Mouse (Mus musculus): ENCODE results near the gene Fgfr2. TPM values are rescaled to one million over a fixed set of nuclear protein-coding genes. Genes with fewer than 3 reads are reported as not detected.
A peak's percentile ranks its signal among the peaks of the same experiment; 100 is the strongest.

The Fgfr2 gene
- polyA plus RNA-seq, 1 experiment from 2014 or later, result 106 TPM

DNA sequence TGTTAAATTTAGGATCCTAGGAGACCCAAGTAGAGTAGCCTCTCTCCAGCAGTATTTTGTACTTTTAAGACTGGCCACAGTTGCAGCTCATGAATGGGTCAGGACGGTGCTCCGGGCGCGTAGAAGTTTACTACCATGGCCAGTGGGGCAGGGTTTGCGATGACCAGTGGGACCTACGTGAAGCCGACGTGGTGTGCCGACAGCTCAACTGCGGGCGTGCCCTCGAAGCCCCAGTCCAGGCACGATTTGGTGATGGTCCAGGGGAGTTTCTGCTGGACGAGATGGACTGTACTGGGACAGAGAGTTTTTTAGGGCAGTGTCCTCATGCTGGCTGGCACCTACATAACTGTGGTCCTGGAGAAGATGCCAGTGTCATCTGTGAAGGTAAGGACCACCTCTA, 1935.2 kb downstream of the Fgfr2 start:
- no peaks in the 10 kb centered on the region for H3K9me3 ChIP-seq (ENCODE audit: control insufficient read depth, low read length)
- ATAC-seq (ENCODE audit: low read depth), result no peak
- no peaks in the 10 kb centered on the region for H3K36me3 ChIP-seq (ENCODE audit: control insufficient read depth, insufficient read depth, low read length)
- no peaks in the 10 kb centered on the region for H3K4me1 ChIP-seq (ENCODE audit: control insufficient read depth, insufficient read depth, low read length)
- no peak for DNase-seq (ENCODE audit: low spot score)
- H3K27me3 ChIP-seq (replicated peaks; ENCODE audit: control insufficient read depth, insufficient read depth, low read length), result no peaks in the 10 kb centered on the region
- WGBS, result 92% methylated on average over 14 of the region's 14 CpGs
- H3K4me3 ChIP-seq (ENCODE audit: low read depth, low read length), result no peak overlapping the region
- H3K27ac ChIP-seq (replicated peaks; ENCODE audit: low read depth, low read length), result no peak overlapping the region
- H3K9ac ChIP-seq (ENCODE audit: low read depth, low read length), result no peak overlapping the region
- H3K4me2 ChIP-seq (ENCODE audit: low read depth, low read length), result no peak overlapping the region

DNA sequence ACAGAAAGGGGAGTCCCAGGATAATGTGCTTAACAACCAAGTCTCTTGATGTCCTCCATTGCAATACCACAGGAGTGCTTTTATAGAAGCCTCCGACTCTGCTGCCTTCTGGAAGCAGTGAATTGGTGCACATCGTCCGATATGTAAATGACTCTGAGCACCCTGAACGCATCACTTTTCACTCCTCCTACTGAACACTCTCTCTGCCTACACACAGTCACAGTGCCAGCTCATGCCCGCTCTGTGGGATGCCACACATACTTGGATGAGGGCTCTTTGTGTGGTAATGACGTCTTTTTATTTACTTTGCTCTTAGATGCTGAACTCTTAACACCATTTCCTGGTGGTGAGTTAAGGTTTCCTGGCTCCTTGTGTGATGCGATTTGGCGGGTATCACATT, 1936.1 kb downstream of the Fgfr2 start:
- Histone ChIP-seq H3K36me3 (ENCODE audit: control insufficient read depth, insufficient read depth, low read length) (no peaks in the 10 kb centered on the region), H3K4me1 (ENCODE audit: control insufficient read depth, insufficient read depth, low read length) (no peaks in the 10 kb centered on the region), H3K4me2 (ENCODE audit: low read depth, low read length) (no peak overlapping the region), H3K27me3 (replicated peaks; ENCODE audit: control insufficient read depth, insufficient read depth, low read length) (no peaks in the 10 kb centered on the region), H3K4me3 (ENCODE audit: low read depth, low read length) (no peak overlapping the region), H3K9ac (ENCODE audit: low read depth, low read length) (no peak overlapping the region), H3K27ac (replicated peaks; ENCODE audit: low read depth, low read length) (no peak overlapping the region), H3K9me3 (ENCODE audit: control insufficient read depth, low read length) (no peaks in the 10 kb centered on the region)
- WGBS, result 73% methylated on average over 8 of the region's 8 CpGs
- DNase-seq (ENCODE audit: low spot score) (peak; percentile 0), ATAC-seq (ENCODE audit: low read depth) (no peak)

DNA sequence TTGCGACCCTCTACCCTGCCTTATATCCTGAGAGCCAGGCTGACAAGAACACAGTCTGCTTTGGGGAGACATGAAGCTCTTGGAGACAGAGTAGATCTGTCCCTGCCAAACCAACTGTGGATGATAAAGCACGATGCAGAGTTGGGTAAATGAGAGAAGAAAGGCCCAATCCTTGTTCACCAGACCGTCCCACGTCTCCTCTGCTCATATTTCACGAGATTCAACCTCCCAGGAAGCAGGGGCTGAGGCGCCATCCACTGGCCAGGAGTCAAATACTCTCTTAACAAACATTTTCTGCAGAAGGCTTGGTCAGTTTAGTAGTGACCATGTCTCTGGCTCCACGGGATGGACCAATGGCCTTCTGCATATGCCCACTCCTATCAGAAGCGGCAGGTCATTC, 1938.8 kb downstream of the Fgfr2 start:
- Histone ChIP-seq H3K27me3 (replicated peaks; ENCODE audit: control insufficient read depth, insufficient read depth, low read length) (no peaks in the 10 kb centered on the region), H3K4me2 (ENCODE audit: low read depth, low read length) (no peak overlapping the region), H3K9me3 (ENCODE audit: control insufficient read depth, low read length) (no peaks in the 10 kb centered on the region), H3K9ac (ENCODE audit: low read depth, low read length) (no peak overlapping the region), H3K4me1 (ENCODE audit: control insufficient read depth, insufficient read depth, low read length) (no peaks in the 10 kb centered on the region), H3K4me3 (ENCODE audit: low read depth, low read length) (no peak overlapping the region), H3K27ac (replicated peaks; ENCODE audit: low read depth, low read length) (no peak overlapping the region), H3K36me3 (ENCODE audit: control insufficient read depth, insufficient read depth, low read length) (no peaks in the 10 kb centered on the region)
- WGBS, result 62% methylated on average over 8 of the region's 8 CpGs
- DNase-seq (ENCODE audit: low spot score) (no peak), ATAC-seq (ENCODE audit: low read depth) (no peak)

DNA sequence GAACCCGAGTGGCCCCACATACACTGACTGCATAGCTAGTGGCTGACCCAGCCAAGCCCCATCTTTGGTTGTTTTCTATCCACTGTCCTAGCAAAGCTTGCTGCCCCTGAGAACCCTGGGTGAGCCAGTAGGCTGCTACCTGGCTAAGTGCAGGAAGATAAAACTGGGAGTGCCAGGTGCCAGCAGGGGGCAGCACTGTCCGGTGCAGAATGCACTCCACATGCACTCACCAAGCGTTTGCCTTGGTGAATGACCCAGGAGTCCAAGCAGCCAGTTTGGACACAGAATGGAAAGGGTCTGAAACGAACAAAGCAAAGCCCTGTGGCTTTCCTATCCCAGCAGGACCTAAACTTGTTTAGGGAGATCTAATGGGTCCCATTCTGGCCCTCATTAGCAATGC, 1940.5 kb downstream of the Fgfr2 start:
- no peak for ATAC-seq (ENCODE audit: low read depth)
- H3K4me2 ChIP-seq (ENCODE audit: low read depth, low read length), result no peak overlapping the region
- 35% methylated on average over 4 of the region's 4 CpGs for WGBS

GRCm38 (mm10) chr7:131174121-131174520, 1949.0 kb downstream of the Fgfr2 start, which contains the start of gene 5430419D17Rik:
Gene 5430419D17Rik (plus strand): TSS chr7:131174402.
- no peak within 1 kb of the TSS for H3K4me2 ChIP-seq (ENCODE audit: low read depth, low read length)
- H3K4me1 ChIP-seq (ENCODE audit: control insufficient read depth, insufficient read depth, low read length), result no peaks in the 10 kb centered on the region
- no peak within 1 kb of the TSS for H3K9ac ChIP-seq (ENCODE audit: low read depth, low read length)
- H3K27ac ChIP-seq (replicated peaks; ENCODE audit: low read depth, low read length), result no peak within 1 kb of the TSS
- DNase-seq (ENCODE audit: low spot score), result peak; percentile 4
- H3K27me3 ChIP-seq (replicated peaks; ENCODE audit: control insufficient read depth, insufficient read depth, low read length), result no peaks in the 10 kb centered on the region
- 89% methylated on average over 9 of the region's 9 CpGs for WGBS
- no peak for ATAC-seq (ENCODE audit: low read depth)
- H3K4me3 ChIP-seq (ENCODE audit: low read depth, low read length), result no peak within 1 kb of the TSS
- H3K9me3 ChIP-seq (ENCODE audit: control insufficient read depth, low read length), result no peaks in the 10 kb centered on the region
- no peaks in the 10 kb centered on the region for H3K36me3 ChIP-seq (ENCODE audit: control insufficient read depth, insufficient read depth, low read length)

More for the DNA sequence above, 1940.5 kb downstream of the Fgfr2 start:
- Histone ChIP-seq H3K27me3 (replicated peaks; ENCODE audit: control insufficient read depth, insufficient read depth, low read length) (no peaks in the 10 kb centered on the region), H3K9me3 (ENCODE audit: control insufficient read depth, low read length) (no peaks in the 10 kb centered on the region), H3K9ac (ENCODE audit: low read depth, low read length) (no peak overlapping the region), H3K27ac (replicated peaks; ENCODE audit: low read depth, low read length) (no peak overlapping the region), H3K36me3 (ENCODE audit: control insufficient read depth, insufficient read depth, low read length) (no peaks in the 10 kb centered on the region), H3K4me1 (ENCODE audit: control insufficient read depth, insufficient read depth, low read length) (no peaks in the 10 kb centered on the region), H3K4me3 (ENCODE audit: low read depth, low read length) (no peak overlapping the region)
- peak; percentile 4 for DNase-seq (ENCODE audit: low spot score)

DNA sequence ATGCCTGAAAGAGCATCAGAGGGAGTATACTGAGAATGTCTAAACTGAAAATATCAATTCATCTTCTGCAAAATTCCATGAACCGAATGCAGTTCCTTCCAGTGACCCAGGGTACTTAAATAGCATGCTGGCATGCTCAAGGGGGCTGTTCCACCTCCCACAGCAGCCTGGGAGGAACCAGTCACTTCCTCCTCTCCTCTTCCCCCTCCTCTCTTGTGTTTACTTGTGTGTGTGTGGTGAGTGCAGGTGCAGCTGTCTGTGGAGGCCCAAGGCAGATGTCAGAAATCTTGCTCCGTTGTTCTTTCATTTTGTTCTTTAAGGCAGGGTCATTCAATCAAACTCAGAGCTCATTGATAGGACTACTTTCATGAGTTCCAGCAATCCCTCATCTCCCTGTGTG, 1954.1 kb downstream of the Fgfr2 start:
- no peak overlapping the region for H3K4me2 ChIP-seq (ENCODE audit: low read depth, low read length)
- H3K27me3 ChIP-seq (replicated peaks; ENCODE audit: control insufficient read depth, insufficient read depth, low read length), result no peaks in the 10 kb centered on the region
- H3K4me1 ChIP-seq (ENCODE audit: control insufficient read depth, insufficient read depth, low read length), result no peaks in the 10 kb centered on the region
- 50% methylated on average over 2 of the region's 2 CpGs for WGBS
- no peak overlapping the region for H3K4me3 ChIP-seq (ENCODE audit: low read depth, low read length)
- no peak for DNase-seq (ENCODE audit: low spot score)
- no peak overlapping the region for H3K9ac ChIP-seq (ENCODE audit: low read depth, low read length)
- no peak overlapping the region for H3K27ac ChIP-seq (replicated peaks; ENCODE audit: low read depth, low read length)
- no peak for ATAC-seq (ENCODE audit: low read depth)
- H3K9me3 ChIP-seq (ENCODE audit: control insufficient read depth, low read length), result no peaks in the 10 kb centered on the region
- H3K36me3 ChIP-seq (ENCODE audit: control insufficient read depth, insufficient read depth, low read length), result no peaks in the 10 kb centered on the region

GRCm38 (mm10) chr7:131167771-131168170, 1955.4 kb downstream of the Fgfr2 start:
- Histone ChIP-seq H3K4me2 (ENCODE audit: low read depth, low read length) (no peak overlapping the region), H3K4me3 (ENCODE audit: low read depth, low read length) (no peak overlapping the region), H3K4me1 (ENCODE audit: control insufficient read depth, insufficient read depth, low read length) (no peaks in the 10 kb centered on the region), H3K36me3 (ENCODE audit: control insufficient read depth, insufficient read depth, low read length) (no peaks in the 10 kb centered on the region), H3K9me3 (ENCODE audit: control insufficient read depth, low read length) (no peaks in the 10 kb centered on the region), H3K27me3 (replicated peaks; ENCODE audit: control insufficient read depth, insufficient read depth, low read length) (no peaks in the 10 kb centered on the region), H3K27ac (replicated peaks; ENCODE audit: low read depth, low read length) (no peak overlapping the region), H3K9ac (ENCODE audit: low read depth, low read length) (no peak overlapping the region)
- DNase-seq (ENCODE audit: low spot score), result no peak
- WGBS, result 78% methylated on average over 3 of the region's 3 CpGs
- no peak for ATAC-seq (ENCODE audit: low read depth)

GRCm38 (mm10) chr7:131162251-131162650, 1960.9 kb downstream of the Fgfr2 start:
- ATAC-seq (ENCODE audit: low read depth), result no peak
- no peak overlapping the region for H3K4me2 ChIP-seq (ENCODE audit: low read depth, low read length)
- H3K9me3 ChIP-seq (ENCODE audit: control insufficient read depth, low read length), result no peaks in the 10 kb centered on the region
- no peak overlapping the region for H3K27ac ChIP-seq (replicated peaks; ENCODE audit: low read depth, low read length)
- no peaks in the 10 kb centered on the region for H3K36me3 ChIP-seq (ENCODE audit: control insufficient read depth, insufficient read depth, low read length)
- no peak for DNase-seq (ENCODE audit: low spot score)
- no peaks in the 10 kb centered on the region for H3K27me3 ChIP-seq (replicated peaks; ENCODE audit: control insufficient read depth, insufficient read depth, low read length)
- WGBS, result 68% methylated on average over 7 of the region's 7 CpGs
- no peak overlapping the region for H3K4me3 ChIP-seq (ENCODE audit: low read depth, low read length)
- no peak overlapping the region for H3K9ac ChIP-seq (ENCODE audit: low read depth, low read length)
- no peaks in the 10 kb centered on the region for H3K4me1 ChIP-seq (ENCODE audit: control insufficient read depth, insufficient read depth, low read length)

DNA sequence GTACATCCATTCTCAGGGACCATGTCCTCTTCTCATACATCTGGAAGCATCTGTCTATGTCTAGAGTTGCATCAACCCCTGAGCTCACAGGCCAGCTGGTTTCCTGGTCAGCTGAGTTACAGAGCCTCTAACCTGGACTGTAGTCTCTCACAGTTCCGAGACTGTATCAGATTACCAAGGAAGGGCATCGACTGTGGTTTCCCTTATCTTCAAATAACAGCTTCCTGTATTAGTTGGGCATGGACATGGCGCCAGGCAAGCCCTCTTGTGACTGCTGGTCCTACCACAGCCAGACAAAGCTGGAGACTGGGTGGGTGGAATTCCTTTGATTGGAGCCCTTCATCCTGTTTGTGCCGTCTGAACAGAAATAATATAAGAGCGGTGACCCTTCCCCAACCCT, 1970.1 kb downstream of the Fgfr2 start:
- H3K36me3 ChIP-seq (ENCODE audit: control insufficient read depth, insufficient read depth, low read length), result no peaks in the 10 kb centered on the region
- DNase-seq (ENCODE audit: low spot score) (no peak), ATAC-seq (ENCODE audit: low read depth) (no peak)
- H3K4me1 ChIP-seq (ENCODE audit: control insufficient read depth, insufficient read depth, low read length), result no peaks in the 10 kb centered on the region
- no peak overlapping the region for H3K4me2 ChIP-seq (ENCODE audit: low read depth, low read length)
- no peak overlapping the region for H3K4me3 ChIP-seq (ENCODE audit: low read depth, low read length)
- H3K9ac ChIP-seq (ENCODE audit: low read depth, low read length), result no peak overlapping the region
- H3K27me3 ChIP-seq (replicated peaks; ENCODE audit: control insufficient read depth, insufficient read depth, low read length), result no peaks in the 10 kb centered on the region
- H3K27ac ChIP-seq (replicated peaks; ENCODE audit: low read depth, low read length), result no peak overlapping the region
- no peaks in the 10 kb centered on the region for H3K9me3 ChIP-seq (ENCODE audit: control insufficient read depth, low read length)
- 77% methylated on average over 5 of the region's 5 CpGs for WGBS
